Mouse (Mus musculus): ENCODE results near the gene Tmem204. TPM values are rescaled to one million over a fixed set of nuclear protein-coding genes. Genes with fewer than 3 reads are reported as not detected.

Tmem204 gene
- polyA plus RNA-seq, 1 experiment from 2014 or later = 14.1 TPM

- peak overlapping the region; percentile 83 for H3K27ac ChIP-seq (ENCODE audit: low read depth, low read length)
- H3K4me2 ChIP-seq (ENCODE audit: low read length) = peak overlapping the region; percentile 99
- H3K4me1 ChIP-seq (ENCODE audit: control insufficient read depth, insufficient read depth, low read depth, low read length) = peaks cover 25% of the 10 kb centered on the region
- H3K9me3 ChIP-seq (ENCODE audit: control insufficient read depth, low read length) = no peaks in the 10 kb centered on the region
- H3K27me3 ChIP-seq (replicated peaks; ENCODE audit: control insufficient read depth, insufficient read depth, low read length) = no peaks in the 10 kb centered on the region
- ATAC-seq = no peak
- H3K36me3 ChIP-seq (ENCODE audit: control insufficient read depth, insufficient read depth, low read length) = peaks cover 5% of the 10 kb centered on the region; the same call in 1 of the 2 replicates
- H3K9ac ChIP-seq (ENCODE audit: low read depth, low read length) = peak overlapping the region; percentile 88
- under 1% methylated on average over 35 of the region's 39 CpGs for WGBS
- H3K4me3 ChIP-seq (ENCODE audit: low read length) = peak overlapping the region; percentile 100
These were observed 68.4 kb downstream of the Tmem204 start for GRCm38 (mm10) chr17:25014841-25015570.

- peaks cover 5% of the 10 kb centered on the region; the same call in 1 of the 2 replicates for H3K36me3 ChIP-seq (ENCODE audit: control insufficient read depth, insufficient read depth, low read length)
- no peak for ATAC-seq
- no peaks in the 10 kb centered on the region for H3K9me3 ChIP-seq (ENCODE audit: control insufficient read depth, low read length)
- H3K4me2 ChIP-seq (ENCODE audit: low read length) = peak overlapping the region; percentile 99
- no peaks in the 10 kb centered on the region for H3K27me3 ChIP-seq (replicated peaks; ENCODE audit: control insufficient read depth, insufficient read depth, low read length)
- peak overlapping the region; percentile 91 for H3K9ac ChIP-seq (ENCODE audit: low read depth, low read length)
- peak overlapping the region; percentile 100 for H3K4me3 ChIP-seq (ENCODE audit: low read length)
- WGBS = under 1% methylated on average over 50 of the region's 81 CpGs
- peaks cover 25% of the 10 kb centered on the region for H3K4me1 ChIP-seq (ENCODE audit: control insufficient read depth, insufficient read depth, low read depth, low read length)
- H3K27ac ChIP-seq (ENCODE audit: low read depth, low read length) = peak overlapping the region; percentile 72
These were observed 69.5 kb downstream of the Tmem204 start for GRCm38 (mm10) chr17:25013606-25014501.

Other genes with a start within 250 kb of the Tmem204 start
- 71.4 and 86.9 TPM in 2 replicates for gene Hagh, start 243.4 kb downstream of the Tmem204 start, polyA plus RNA-seq (2015; fragmentation: Nextera tagmentation; extraction: Ambion mirVana)
- 23.1 and 28.8 TPM in 2 replicates for gene Fahd1, start 233.2 kb downstream of the Tmem204 start, polyA plus RNA-seq (2015; fragmentation: Nextera tagmentation; extraction: Ambion mirVana)
- 0.15 TPM in 1 of 2 replicates, not detected in the other for gene Igfals, start 217.6 kb downstream of the Tmem204 start, polyA plus RNA-seq (2015; fragmentation: Nextera tagmentation; extraction: Ambion mirVana)
- gene Nubp2, start 197.2 kb downstream of the Tmem204 start, polyA plus RNA-seq (2015; fragmentation: Nextera tagmentation; extraction: Ambion mirVana) = 64.1 and 65.7 TPM in 2 replicates
- 88.2 and 90.4 TPM in 2 replicates for gene Spsb3, start 196.9 kb downstream of the Tmem204 start, polyA plus RNA-seq (2015; fragmentation: Nextera tagmentation; extraction: Ambion mirVana)
- 30.1 and 30.2 TPM in 2 replicates for gene Eme2, start 188.5 kb downstream of the Tmem204 start, polyA plus RNA-seq (2015; fragmentation: Nextera tagmentation; extraction: Ambion mirVana)
- 85.3 and 89.0 TPM in 2 replicates for gene Mrps34, start 188.5 kb downstream of the Tmem204 start, polyA plus RNA-seq (2015; fragmentation: Nextera tagmentation; extraction: Ambion mirVana)
- 88.2 and 99.9 TPM in 2 replicates for gene Nme3, start 187.1 kb downstream of the Tmem204 start, polyA plus RNA-seq (2015; fragmentation: Nextera tagmentation; extraction: Ambion mirVana)
- 90.0 and 102 TPM in 2 replicates for gene Mapk8ip3, start 146.6 kb downstream of the Tmem204 start, polyA plus RNA-seq (2015; fragmentation: Nextera tagmentation; extraction: Ambion mirVana)
- 82.9 and 97.9 TPM in 2 replicates for gene Jpt2, start 122.9 kb downstream of the Tmem204 start, polyA plus RNA-seq (2015; fragmentation: Nextera tagmentation; extraction: Ambion mirVana)
- gene Cramp1l, start 67.8 kb downstream of the Tmem204 start, polyA plus RNA-seq (2015; fragmentation: Nextera tagmentation; extraction: Ambion mirVana) = 4.0 and 5.5 TPM in 2 replicates
- 17.1 and 20.8 TPM in 2 replicates for gene Ift140, start 67.5 kb downstream of the Tmem204 start, polyA plus RNA-seq (2015; fragmentation: Nextera tagmentation; extraction: Ambion mirVana)
- gene Telo2, start 32.4 kb upstream of the Tmem204 start, polyA plus RNA-seq (2015; fragmentation: Nextera tagmentation; extraction: Ambion mirVana) = 54.6 and 60.8 TPM in 2 replicates
- 0.49 TPM in 1 of 2 replicates, not detected in the other for gene Ptx4, start 37.2 kb upstream of the Tmem204 start, polyA plus RNA-seq (2015; fragmentation: Nextera tagmentation; extraction: Ambion mirVana)
- 28.9 and 34.3 TPM in 2 replicates for gene Clcn7, start 49.8 kb upstream of the Tmem204 start, polyA plus RNA-seq (2015; fragmentation: Nextera tagmentation; extraction: Ambion mirVana)
- not detected in 2 replicates for gene Ccdc154, start 78.9 kb upstream of the Tmem204 start, polyA plus RNA-seq (2015; fragmentation: Nextera tagmentation; extraction: Ambion mirVana)
- not detected in 2 replicates for gene Gm38655, start 91.9 kb upstream of the Tmem204 start, polyA plus RNA-seq (2015; fragmentation: Nextera tagmentation; extraction: Ambion mirVana)
- 33.8 and 34.1 TPM in 2 replicates for gene BC003965, start 101.0 kb upstream of the Tmem204 start, polyA plus RNA-seq (2015; fragmentation: Nextera tagmentation; extraction: Ambion mirVana)
- gene Unkl, start 104.8 kb upstream of the Tmem204 start, polyA plus RNA-seq (2015; fragmentation: Nextera tagmentation; extraction: Ambion mirVana) = 16.0 and 17.6 TPM in 2 replicates
- 110 and 114 TPM in 2 replicates for gene Gnptg, start 156.5 kb upstream of the Tmem204 start, polyA plus RNA-seq (2015; fragmentation: Nextera tagmentation; extraction: Ambion mirVana)
- gene Tsr3, start 156.6 kb upstream of the Tmem204 start, polyA plus RNA-seq (2015; fragmentation: Nextera tagmentation; extraction: Ambion mirVana) = 57.4 and 58.2 TPM in 2 replicates
- 23.4 and 26.0 TPM in 2 replicates for gene Baiap3, start 172.8 kb upstream of the Tmem204 start, polyA plus RNA-seq (2015; fragmentation: Nextera tagmentation; extraction: Ambion mirVana)
- 409 and 435 TPM in 2 replicates for gene Ube2i, start 191.0 kb upstream of the Tmem204 start, polyA plus RNA-seq (2015; fragmentation: Nextera tagmentation; extraction: Ambion mirVana)
- gene Prss34, start 214.8 kb upstream of the Tmem204 start, polyA plus RNA-seq (2015; fragmentation: Nextera tagmentation; extraction: Ambion mirVana) = not detected in 2 replicates
- not detected in 2 replicates for gene Prss28, start 225.1 kb upstream of the Tmem204 start, polyA plus RNA-seq (2015; fragmentation: Nextera tagmentation; extraction: Ambion mirVana)
- gene Prss29, start 235.1 kb upstream of the Tmem204 start, polyA plus RNA-seq (2015; fragmentation: Nextera tagmentation; extraction: Ambion mirVana) = not detected in 2 replicates

All from hindbrain, embryonic 16.5 days (tissue).